Comparison of ENCODE assay signal across 9 mouse cellular contexts in the genomic region with DNA sequence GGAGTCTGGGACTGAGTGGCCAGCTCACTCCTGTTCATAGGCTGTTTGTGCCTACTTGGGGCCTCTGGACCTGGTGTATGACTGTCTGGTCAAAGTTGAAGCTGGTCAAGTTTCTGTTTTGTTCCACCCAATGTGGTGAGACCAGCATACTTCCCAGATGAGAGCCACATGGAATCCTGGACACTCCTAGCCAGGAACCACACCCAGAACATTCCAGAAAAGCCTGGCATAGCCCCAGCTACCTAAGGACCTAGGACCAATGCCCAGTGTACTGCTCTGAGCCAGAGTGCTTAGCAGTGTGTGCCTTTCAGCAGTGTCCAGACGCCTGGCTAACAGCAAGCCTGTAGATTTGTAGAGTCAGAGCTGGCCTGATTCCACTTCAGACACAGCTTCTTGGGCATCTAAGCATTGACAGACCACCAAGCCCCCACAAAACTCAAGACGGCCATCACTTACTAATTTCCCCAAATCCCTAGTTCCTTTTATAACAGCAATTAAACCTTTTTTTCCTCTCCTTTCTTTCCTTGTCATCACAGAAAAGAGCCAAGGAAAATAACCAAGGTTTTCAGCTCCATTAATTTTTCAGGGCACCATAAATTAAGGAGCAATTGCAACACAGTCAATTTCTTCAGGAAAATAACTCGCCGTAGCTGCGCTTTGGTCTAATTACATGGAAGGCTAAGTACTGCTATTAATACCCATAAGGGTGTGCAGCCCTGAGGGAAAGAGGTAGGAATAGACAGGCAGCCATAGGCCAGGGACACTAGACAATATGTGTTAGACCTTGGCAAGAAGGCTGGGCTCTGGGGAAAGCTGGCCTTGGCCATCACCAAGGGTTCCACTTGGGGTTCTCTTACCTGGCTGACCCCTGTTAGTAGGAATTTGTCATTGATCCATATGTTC.
DNase-seq lines count a peak whose midpoint lies in the region; ATAC-seq and TF ChIP-seq lines count a peak whose summit lies in the region.
"Had no signal": no experiment of that assay in that cellular context is flagged by ENCODE, and none has a peak within 500 bp of the region (broad histone marks: within the 10 kb centered on the region; RNA-seq: fewer than 3 reads in every experiment).

No protein-coding gene starts in this region.

- H3K9ac ChIP-seq in heart, adult 2 months (ENCODE audit: low read depth, low read length), result no peak overlapping the region
- no peak overlapping the region for H3K9ac ChIP-seq in stomach, postnatal 0 days (ENCODE audit: low read length)
- H3K9ac ChIP-seq: lung, embryonic 14.5 days had no signal

- H3K9me3 ChIP-seq in stomach, postnatal 0 days (ENCODE audit: control insufficient read depth, low read length), result no peaks in the 10 kb centered on the region

- intact Hi-C loops in heart, adult 2 months (cut with DNase I), result loop anchor here (5.0 kb wide), 1 partner anchor 62 kb away; no protein-coding TSS in a partner anchor

- H3K27me3 ChIP-seq in heart, adult 2 months (ENCODE audit: control insufficient read depth, insufficient read depth, low read length), result no peaks in the 10 kb centered on the region
- H3K27me3 ChIP-seq in stomach, postnatal 0 days (ENCODE audit: control insufficient read depth, insufficient read depth, low read length), result no peaks in the 10 kb centered on the region

- TF ChIP-seq CTCF in heart, adult 2 months (IDR thresholded peaks at IDR 0.05), result no peak
- TF ChIP-seq CTCF in stomach, postnatal 0 days (IDR thresholded peaks at IDR 0.05; ENCODE audit: low read depth), result no peak

- 46% methylated on average over 5 of the region's 5 CpGs for WGBS in heart, adult 2 months
- 65% methylated on average over 5 of the region's 5 CpGs for WGBS in stomach, postnatal 0 days

- no peaks in the 10 kb centered on the region for H3K36me3 ChIP-seq in heart, adult 2 months (ENCODE audit: control insufficient read depth, insufficient read depth, low read length)
- H3K36me3 ChIP-seq in stomach, postnatal 0 days (ENCODE audit: control insufficient read depth, insufficient read depth, low read length), result no peaks in the 10 kb centered on the region

- peak overlapping the region; percentile 47 for H3K27ac ChIP-seq in heart, adult 2 months
- H3K27ac ChIP-seq in stomach, postnatal 0 days (replicated peaks), result no peak overlapping the region

- ATAC-seq in stomach, postnatal 0 days (ENCODE audit: low FRiP score, low TSS enrichment), result 0 out of 2 replicates have a peak, but pooled peaks have one; percentile 32

- H3K4me2 ChIP-seq in stomach, postnatal 0 days (replicated peaks; ENCODE audit: low read depth), result no peak overlapping the region
- H3K4me2 ChIP-seq: lung, embryonic 14.5 days had no signal

- TF ChIP-seq POLR2A in heart, adult 2 months (IDR thresholded peaks at IDR 0.05; ENCODE audit: insufficient read depth, low read depth, low read length), result no peak

- no peaks in the 10 kb centered on the region for H3K79me2 ChIP-seq in heart, adult 2 months (replicated peaks; ENCODE audit: control insufficient read depth, insufficient read depth, low read length)

- peak; percentile 26 for DNase-seq in urinary bladder, postnatal 25 days (ENCODE audit: low spot score)
- no peak for DNase-seq in urinary bladder, adult 2 months (ENCODE audit: low spot score)
- DNase-seq in heart, adult 2 months, result peak; percentile 68 to 78
- peak; percentile 53 for DNase-seq in kidney, postnatal 10 days
- DNase-seq in stomach, postnatal 0 days (ENCODE audit: low spot score), result peak; percentile 18
- no peak for DNase-seq in adrenal gland, postnatal 36 days
- no peak for DNase-seq in thymus, postnatal 25 days
- DNase-seq in T-cell, adult 2 months (ENCODE audit: low spot score), result no peak
- DNase-seq: lung, embryonic 14.5 days had no signal

- H3K4me1 ChIP-seq in heart, adult 2 months (ENCODE audit: control insufficient read depth, insufficient read depth, low read length), result peaks cover 4% of the 10 kb centered on the region
- H3K4me1 ChIP-seq in stomach, postnatal 0 days (replicated peaks; ENCODE audit: control insufficient read depth, insufficient read depth), result no peaks in the 10 kb centered on the region

- H3K4me3 ChIP-seq in heart, adult 2 months, result no peak overlapping the region
- no peak overlapping the region for H3K4me3 ChIP-seq in stomach, postnatal 0 days (ENCODE audit: low read depth, low read length)

- peak; percentile 72; the same call in 1 of the 2 replicates for TF ChIP-seq EP300 in heart, adult 2 months (IDR thresholded peaks at IDR 0.05; ENCODE audit: insufficient read depth, low read depth, low read length)
- no peak for TF ChIP-seq EP300 in stomach, postnatal 0 days (optimal IDR thresholded peaks at IDR 0.05)

Comparison
In these comparisons a context has a peak if more than half of its experiments do, and no peak if none do; other contexts are left out.
1. DNase-seq: peak in urinary bladder, postnatal 25 days (single experiment), heart, adult 2 months (2 of 2), kidney, postnatal 10 days (single experiment) and stomach, postnatal 0 days (single experiment); none in urinary bladder, adult 2 months (single experiment), adrenal gland, postnatal 36 days (0 of 2), thymus, postnatal 25 days (single experiment) and T-cell, adult 2 months (single experiment).